Mouse (Mus musculus) mouse trophoblast stem cell (cell line): ENCODE measurements around the gene Rpl12.

Source experiments
- in situ Hi-C, 2 experiments: fragments of 300-500 bp; cut with MseI, MboI; formaldehyde crosslinking; loops; 2 replicates in 1 of 2; 3 replicates in 1 of 2; pipeline ENCODE4 v1.15.1; 2025

Rpl12 gene

GRCm38 (mm10) chr2:32961192-32961995 lies at the start of gene Rpl12, which contains the start of gene Lrsam1:
TSS of gene Rpl12 (plus strand) at chr2:32961559.
TSS of gene Lrsam1 (minus strand) at chr2:32961614.
- in situ Hi-C loops, result no loop called here

- in situ Hi-C loops, result no loop called here
Measured at GRCm38 (mm10) chr2:32911639-32912182, 49.6 kb upstream of the Rpl12 start.

GRCm38 (mm10) chr2:32912210-32912804 lies 49.1 kb upstream of the Rpl12 start:
- in situ Hi-C loops, result no loop called here

GRCm38 (mm10) chr2:32914362-32914761 lies 47.0 kb upstream of the Rpl12 start:
- in situ Hi-C loops, result no loop called here

- in situ Hi-C loops, result loop anchor here (5.0 kb wide), 1 partner anchor 53 kb away; no protein-coding TSS in a partner anchor
Measured at GRCm38 (mm10) chr2:32914896-32915295, 46.5 kb upstream of the Rpl12 start.

GRCm38 (mm10) chr2:32917526-32917925 lies 43.8 kb upstream of the Rpl12 start:
- in situ Hi-C loops, result loop anchor here (5.0 kb wide), 1 partner anchor 55 kb away; no protein-coding TSS in a partner anchor

GRCm38 (mm10) chr2:32918391-32918790 lies 43.0 kb upstream of the Rpl12 start:
- in situ Hi-C loops, result loop anchor here (5.0 kb wide), 1 partner anchor 56 kb away; no protein-coding TSS in a partner anchor

- in situ Hi-C loops, result no loop called here
Measured at GRCm38 (mm10) chr2:32921235-32921634, 40.1 kb upstream of the Rpl12 start.

GRCm38 (mm10) chr2:32921801-32922380 lies 39.5 kb upstream of the Rpl12 start:
- in situ Hi-C loops, result no loop called here

DNA sequence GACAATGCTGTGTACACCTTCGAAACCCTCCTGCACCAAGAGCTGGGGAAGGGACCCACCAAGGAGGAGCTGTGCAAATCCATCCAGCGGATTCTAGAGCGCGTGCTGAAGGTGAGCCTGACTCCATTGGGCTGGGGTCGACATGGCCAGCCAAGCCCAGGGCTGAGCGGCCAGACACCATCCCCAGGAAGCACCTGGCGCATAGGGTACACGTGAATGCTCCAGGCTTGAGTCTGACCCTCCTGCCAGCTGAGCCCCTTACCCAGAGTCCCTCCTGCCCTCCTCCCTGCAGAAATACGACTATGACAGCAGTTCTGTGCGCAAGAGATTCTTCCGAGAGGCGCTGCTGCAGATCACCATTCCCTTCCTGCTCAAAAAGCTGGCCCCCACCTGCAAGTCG lies 38.8 kb upstream of the Rpl12 start:
- in situ Hi-C loops, result no loop called here

DNA sequence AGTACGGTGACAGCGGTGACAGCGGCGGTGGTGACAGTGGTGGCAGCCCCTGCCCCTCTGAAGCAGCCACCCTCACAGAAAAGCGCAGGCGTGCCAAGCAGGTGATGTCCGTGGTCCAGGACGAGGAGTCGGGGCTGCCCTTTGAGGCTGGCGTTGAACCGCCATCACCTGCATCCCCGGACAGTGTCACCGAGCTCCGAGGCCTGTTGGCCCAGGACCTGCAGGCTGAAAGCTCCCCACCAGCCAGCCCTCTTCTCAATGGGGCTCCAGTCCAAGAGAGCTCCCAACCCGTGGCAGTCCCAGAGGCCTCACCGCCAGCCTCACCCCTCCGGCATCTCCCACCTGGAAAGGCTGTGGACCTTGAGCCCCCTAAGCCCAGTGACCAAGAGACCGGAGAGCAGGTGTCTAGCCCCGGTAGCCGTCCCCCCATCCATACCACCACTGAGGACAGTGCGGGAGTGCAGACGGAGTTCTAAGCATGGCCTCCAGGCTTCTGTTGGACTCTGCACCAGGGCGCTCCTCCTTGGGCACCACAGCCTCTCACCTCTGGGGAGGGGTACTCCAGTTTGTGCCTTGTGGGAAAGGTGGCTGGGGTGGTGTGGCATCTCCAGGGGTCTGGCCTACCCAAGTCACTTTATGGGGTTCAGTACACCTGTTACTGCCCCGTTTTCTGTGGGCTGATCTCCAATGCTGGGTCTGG lies 37.7 kb upstream of the Rpl12 start:
- in situ Hi-C loops, result no loop called here

- in situ Hi-C loops, result no loop called here
Measured at GRCm38 (mm10) chr2:32924306-32924844, 37.0 kb upstream of the Rpl12 start.

DNA sequence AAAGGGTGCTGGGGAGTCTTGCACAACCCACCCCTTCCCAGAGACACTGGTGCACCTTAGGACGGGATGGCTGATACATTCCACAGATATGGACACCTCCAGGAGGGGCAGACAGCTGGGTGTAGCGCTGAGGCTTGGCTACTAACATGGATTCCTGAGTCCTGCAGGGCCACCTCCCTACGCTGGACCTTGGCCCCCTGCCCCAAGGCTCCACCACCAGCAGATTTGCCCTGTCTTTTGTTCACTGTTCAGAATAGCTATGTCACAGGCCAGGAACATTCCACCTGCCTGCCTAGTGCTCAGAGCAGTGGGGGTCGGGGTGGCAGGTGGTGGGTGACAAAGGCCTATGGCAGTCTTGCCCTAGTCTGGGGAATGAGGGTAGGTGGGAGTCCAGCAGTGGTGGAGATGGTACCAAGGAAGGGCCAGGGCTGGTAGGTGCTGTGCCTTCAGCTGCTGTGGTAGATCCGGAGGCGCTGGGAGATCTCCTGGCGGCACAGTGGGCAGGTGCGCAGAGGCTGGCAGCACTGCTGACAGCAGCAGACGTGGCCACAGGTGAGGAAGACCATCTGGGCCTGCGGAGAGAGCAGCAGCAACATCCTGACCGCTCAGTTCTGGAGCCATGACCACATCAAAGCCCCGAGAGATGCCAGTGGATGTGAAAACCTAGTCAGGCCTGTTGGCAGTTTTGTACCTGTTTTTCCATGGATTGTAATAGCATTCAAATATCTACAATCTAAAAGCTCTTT lies 34.9 kb upstream of the Rpl12 start:
- in situ Hi-C loops, result no loop called here

GRCm38 (mm10) chr2:32927624-32928234 lies 33.6 kb upstream of the Rpl12 start:
- in situ Hi-C loops, result no loop called here

GRCm38 (mm10) chr2:32928235-32928946 lies 33.0 kb upstream of the Rpl12 start:
- in situ Hi-C loops, result no loop called here

GRCm38 (mm10) chr2:32928947-32929829 lies 32.2 kb upstream of the Rpl12 start:
- in situ Hi-C loops, result no loop called here

GRCm38 (mm10) chr2:32931730-32932129 lies 29.6 kb upstream of the Rpl12 start:
- in situ Hi-C loops, result no loop called here

GRCm38 (mm10) chr2:32938741-32939140 lies 22.6 kb upstream of the Rpl12 start:
- in situ Hi-C loops, result no loop called here

DNA sequence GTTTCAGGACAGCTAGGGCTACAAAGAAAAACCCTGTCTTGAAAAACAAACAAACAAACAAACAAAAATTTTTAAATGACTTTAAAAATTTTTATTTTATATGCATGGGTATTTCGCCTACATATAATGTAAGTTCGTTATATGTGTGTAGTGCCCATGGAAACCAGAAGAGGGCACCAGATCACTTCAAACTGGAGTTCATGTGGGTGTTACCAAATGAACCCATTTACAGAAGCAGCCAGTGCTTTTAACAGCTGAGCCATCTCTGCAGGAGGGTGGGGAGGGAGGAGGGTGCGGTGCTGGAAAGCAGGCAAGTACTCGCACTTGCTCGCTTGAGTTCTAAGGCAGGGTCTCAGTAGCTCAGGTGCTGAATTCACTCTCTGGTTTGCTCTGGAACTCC lies 21.9 kb upstream of the Rpl12 start:
- in situ Hi-C loops, result no loop called here
